Mouse (Mus musculus) embryonic facial prominence, embryonic 10.5 days (tissue): Measurements from ENCODE around the gene Vps18. TPM values are rescaled to one million over a fixed set of nuclear protein-coding genes. Genes with fewer than 3 reads are reported as not detected.

Source experiments
- DNase-seq: peaks from one replicate; pipeline ENCODE4 v3.0.0-alpha.2; 2017; ENCODE audit warnings: low spot score
- H3K27ac ChIP-seq: fragments of 300-500 bp; sonication (generic); replicated peaks from 2 replicates; pipeline ENCODE4 v1.5.1; 2016; ENCODE audit warnings: mild to moderate bottlenecking
- H3K27me3 ChIP-seq: fragments of 300-500 bp; sonication (generic); replicated peaks from 2 replicates; pipeline ENCODE4 v1.6.1; 2016; ENCODE audit warnings: low read depth, mild to moderate bottlenecking; ENCODE audit not compliant: poor library complexity, severe bottlenecking
- H3K36me3 ChIP-seq: fragments of 300-500 bp; sonication (generic); replicated peaks from 2 replicates; pipeline ENCODE4 v1.6.1; 2016; ENCODE audit warnings: mild to moderate bottlenecking, moderate library complexity
- H3K4me1 ChIP-seq: fragments of 300-500 bp; sonication (generic); 2 replicates; pipeline ENCODE4 v1.6.1; 2016
- H3K4me3 ChIP-seq: fragments of 300-500 bp; sonication (generic); 2 replicates; pipeline ENCODE4 v1.5.1; 2016; ENCODE audit warnings: mild to moderate bottlenecking, moderate library complexity
- H3K9me3 ChIP-seq: fragments of 300-500 bp; sonication (generic); 2 replicates; pipeline ENCODE4 v1.6.1; 2016; ENCODE audit warnings: mild to moderate bottlenecking
- WGBS: fragments of 180-500 bp; shearing (Covaris S2); methylation state at CpG from one replicate; pipeline ENCODE4 v1.1.7; 2016; 5-methylcytosine and 5-hydroxymethylcytosine counted together
- polyA plus RNA-seq: library from polyadenylated mRNA; unstranded; fragments of >200 nt; fragmentation: Nextera tagmentation; extraction: Ambion mirVana; gene quantifications from 2 replicates; pipeline ENCODE4 v1.2.1, GENCODE M21; 2016

Vps18 gene
- polyA plus RNA-seq, 1 experiment from 2014 or later: 23.1 TPM

DNA sequence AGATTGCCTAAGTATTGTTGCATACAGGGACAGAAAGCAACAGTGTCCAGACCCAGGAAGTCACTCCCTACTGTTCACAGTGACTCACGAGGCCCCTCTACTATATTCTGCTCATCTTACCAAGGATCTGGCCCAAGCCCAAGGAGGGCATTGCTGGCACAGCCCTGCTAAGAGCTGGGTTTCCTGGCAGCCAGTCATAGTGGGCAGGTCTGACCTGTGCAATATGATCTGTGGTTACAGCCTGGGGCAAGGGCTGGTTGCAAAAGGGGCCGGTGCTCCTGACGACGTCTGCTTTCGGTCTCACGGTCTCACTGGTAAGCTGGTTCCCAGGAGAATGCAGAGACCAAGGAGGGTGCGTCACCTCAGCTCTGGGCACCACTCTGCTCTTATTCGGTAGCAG is 25.6 kb upstream of the Vps18 start:
- no peaks in the 10 kb centered on the region for H3K36me3 ChIP-seq
- no peaks in the 10 kb centered on the region for H3K9me3 ChIP-seq
- no peaks in the 10 kb centered on the region for H3K27me3 ChIP-seq
- DNase-seq: peak; percentile 33
- no peak overlapping the region for H3K27ac ChIP-seq
- 31% methylated on average over 8 of the region's 8 CpGs for WGBS
- peaks cover 10% of the 10 kb centered on the region for H3K4me1 ChIP-seq
- H3K4me3 ChIP-seq: no peak overlapping the region

DNA sequence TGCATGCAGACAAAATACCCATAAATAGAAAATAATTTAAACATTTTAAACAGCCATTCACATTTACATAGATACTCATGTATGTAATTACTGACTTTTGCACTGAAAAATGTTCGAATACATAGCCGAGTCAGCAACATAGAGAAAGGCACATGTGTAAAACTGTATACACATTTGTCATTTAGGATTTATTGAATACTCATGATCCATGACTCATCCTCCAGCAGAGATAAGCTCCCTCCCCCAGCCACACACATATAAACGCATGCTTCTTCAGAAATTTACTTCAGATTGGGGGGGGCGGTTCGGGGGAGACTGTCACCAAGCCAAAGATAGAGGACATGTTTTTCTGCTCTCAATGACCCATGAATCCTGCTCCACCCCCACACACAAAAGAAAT is 24.7 kb upstream of the Vps18 start:
- no peak overlapping the region for H3K4me3 ChIP-seq
- peaks cover 7% of the 10 kb centered on the region for H3K27me3 ChIP-seq
- no peaks in the 10 kb centered on the region for H3K36me3 ChIP-seq
- DNase-seq: no peak
- H3K4me1 ChIP-seq: peaks cover 10% of the 10 kb centered on the region
- H3K9me3 ChIP-seq: no peaks in the 10 kb centered on the region
- H3K27ac ChIP-seq: no peak overlapping the region
- WGBS: 85% methylated on average over 5 of the region's 5 CpGs

DNA sequence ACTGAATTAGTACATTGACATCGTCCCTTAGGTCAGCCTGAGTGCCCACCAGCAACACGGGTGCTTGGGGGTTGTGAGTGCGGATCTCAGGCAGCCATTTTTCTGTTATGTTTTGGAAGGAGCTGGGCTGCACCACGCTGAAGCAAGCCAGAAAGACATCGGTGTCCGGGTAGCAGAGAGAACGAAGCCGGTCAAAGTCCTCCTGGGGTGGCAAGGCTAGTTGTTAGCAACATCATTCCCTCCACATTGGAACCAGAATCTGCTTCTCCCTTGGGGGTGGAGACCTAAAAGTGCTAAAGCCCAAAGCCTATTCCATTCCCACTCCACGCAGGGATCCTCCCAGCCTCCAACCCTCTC is 18.3 kb upstream of the Vps18 start:
- WGBS: 46% methylated on average over 9 of the region's 9 CpGs

DNA sequence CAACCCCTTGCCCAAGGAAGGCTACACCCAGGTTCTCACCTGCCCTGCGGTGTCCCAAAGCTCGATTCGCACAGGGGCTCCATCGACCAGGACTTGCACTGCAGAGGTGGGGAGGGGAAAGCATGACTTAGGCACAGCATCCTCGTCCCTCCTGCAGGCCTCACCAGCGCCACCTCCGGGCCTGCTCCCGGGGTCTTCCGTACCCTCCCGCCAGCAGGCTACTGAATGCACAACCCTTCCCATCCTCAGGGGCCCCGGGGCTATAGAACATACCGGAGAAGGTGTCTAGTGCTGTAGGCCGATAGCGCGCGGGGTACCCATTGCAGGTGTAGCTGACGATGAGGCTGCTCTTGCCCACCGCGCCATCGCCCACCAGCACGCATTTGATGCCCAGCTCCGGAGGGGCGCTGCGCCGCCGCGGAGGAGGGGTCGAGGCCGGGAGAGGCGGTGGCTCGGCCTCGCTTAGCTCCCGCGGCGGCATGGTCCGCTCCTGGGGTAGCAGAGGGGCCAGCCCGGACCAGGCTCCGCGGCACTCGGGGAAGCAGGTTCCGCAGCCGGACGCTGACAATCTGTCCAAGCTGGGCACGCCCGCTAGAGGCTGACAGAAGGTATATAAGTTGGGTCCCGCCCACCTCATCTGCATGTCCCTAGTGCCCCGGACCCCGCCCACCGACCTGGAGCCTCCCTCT is 17.8 kb upstream of the Vps18 start, which contains the start of gene Rhov:
Rhov (minus strand) TSS at position 630 of the 689 bp plus-strand sequence.
- peaks cover 29% of the 10 kb centered on the region for H3K27me3 ChIP-seq
- peaks cover 10% of the 10 kb centered on the region for H3K4me1 ChIP-seq
- peak; percentile 79 for DNase-seq
- H3K27ac ChIP-seq: peak within 1 kb of the TSS; percentile 41; the same call in 1 of the 2 replicates
- H3K4me3 ChIP-seq: peak within 1 kb of the TSS; percentile 69
- no peaks in the 10 kb centered on the region for H3K9me3 ChIP-seq
- H3K36me3 ChIP-seq: no peaks in the 10 kb centered on the region
- 1% methylated on average over 49 of the region's 49 CpGs for WGBS

More for the DNA sequence above, 18.3 kb upstream of the Vps18 start:
- Histone ChIP-seq H3K4me1 (peaks cover 10% of the 10 kb centered on the region), H3K9me3 (no peaks in the 10 kb centered on the region), H3K27me3 (peaks cover 29% of the 10 kb centered on the region), H3K36me3 (no peaks in the 10 kb centered on the region), H3K27ac (no peak overlapping the region), H3K4me3 (peak overlapping the region; percentile 69)
- DNase-seq: no peak

- Histone ChIP-seq H3K27ac (no peak overlapping the region), H3K27me3 (peaks cover 19% of the 10 kb centered on the region), H3K9me3 (no peaks in the 10 kb centered on the region), H3K4me1 (peaks cover 10% of the 10 kb centered on the region), H3K36me3 (no peaks in the 10 kb centered on the region), H3K4me3 (no peak overlapping the region)
- WGBS: 86% methylated on average over 1 of the region's 1 CpGs
- DNase-seq: no peak
Observed at GRCm38 (mm10) chr2:119274126-119274525, 14.4 kb upstream of the Vps18 start.

GRCm38 (mm10) chr2:119276926-119277325 is 11.6 kb upstream of the Vps18 start:
- 83% methylated on average over 7 of the region's 7 CpGs for WGBS
- Histone ChIP-seq H3K36me3 (no peaks in the 10 kb centered on the region), H3K4me1 (no peaks in the 10 kb centered on the region), H3K27ac (no peak overlapping the region), H3K9me3 (no peaks in the 10 kb centered on the region), H3K4me3 (no peak overlapping the region), H3K27me3 (no peaks in the 10 kb centered on the region)
- DNase-seq: no peak

- WGBS: 88% methylated on average over 23 of the region's 23 CpGs
- no peak for DNase-seq
Observed at GRCm38 (mm10) chr2:119277810-119278209, 10.7 kb upstream of the Vps18 start.

GRCm38 (mm10) chr2:119281899-119282565 is 6.5 kb upstream of the Vps18 start:
- DNase-seq: no peak
- WGBS: 86% methylated on average over 7 of the region's 7 CpGs
- no peak overlapping the region for H3K27ac ChIP-seq

More at GRCm38 (mm10) chr2:119277810-119278209, 10.7 kb upstream of the Vps18 start:
- Histone ChIP-seq H3K27me3 (no peaks in the 10 kb centered on the region), H3K4me1 (no peaks in the 10 kb centered on the region), H3K4me3 (no peak overlapping the region), H3K36me3 (no peaks in the 10 kb centered on the region), H3K27ac (no peak overlapping the region), H3K9me3 (no peaks in the 10 kb centered on the region)

DNA sequence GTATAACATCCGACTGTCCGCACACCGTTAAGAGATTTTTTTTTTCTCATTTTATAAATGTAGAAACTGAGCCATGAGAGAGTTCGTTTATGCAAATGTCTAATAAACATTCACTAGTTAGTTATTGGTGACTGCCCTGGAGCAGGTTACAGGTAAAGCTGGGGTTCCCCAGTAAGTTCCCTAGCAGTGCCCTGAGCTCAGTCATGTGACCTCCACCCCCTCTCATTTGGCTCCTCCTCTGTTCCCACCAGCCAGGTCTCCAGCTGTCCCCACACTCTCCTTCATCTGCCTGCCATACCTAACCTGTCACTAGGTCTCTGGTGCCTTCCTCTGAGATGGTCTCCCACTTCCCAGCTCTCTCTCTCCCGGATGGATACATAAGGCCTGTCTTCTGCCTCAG is 1.2 kb upstream of the Vps18 start:
- no peak overlapping the region for H3K27ac ChIP-seq
- H3K36me3 ChIP-seq: peaks cover 24% of the 10 kb centered on the region
- WGBS: 90% methylated on average over 5 of the region's 5 CpGs
- H3K4me1 ChIP-seq: peaks cover 19% of the 10 kb centered on the region
- H3K4me3 ChIP-seq: no peak overlapping the region
- DNase-seq: no peak
- peaks cover 7% of the 10 kb centered on the region; the same call in 1 of the 2 replicates for H3K27me3 ChIP-seq
- H3K9me3 ChIP-seq: no peaks in the 10 kb centered on the region

More at GRCm38 (mm10) chr2:119281899-119282565, 6.5 kb upstream of the Vps18 start:
- no peaks in the 10 kb centered on the region for H3K4me1 ChIP-seq
- H3K9me3 ChIP-seq: no peaks in the 10 kb centered on the region
- H3K4me3 ChIP-seq: no peak overlapping the region
- H3K36me3 ChIP-seq: no peaks in the 10 kb centered on the region
- no peaks in the 10 kb centered on the region for H3K27me3 ChIP-seq

DNA sequence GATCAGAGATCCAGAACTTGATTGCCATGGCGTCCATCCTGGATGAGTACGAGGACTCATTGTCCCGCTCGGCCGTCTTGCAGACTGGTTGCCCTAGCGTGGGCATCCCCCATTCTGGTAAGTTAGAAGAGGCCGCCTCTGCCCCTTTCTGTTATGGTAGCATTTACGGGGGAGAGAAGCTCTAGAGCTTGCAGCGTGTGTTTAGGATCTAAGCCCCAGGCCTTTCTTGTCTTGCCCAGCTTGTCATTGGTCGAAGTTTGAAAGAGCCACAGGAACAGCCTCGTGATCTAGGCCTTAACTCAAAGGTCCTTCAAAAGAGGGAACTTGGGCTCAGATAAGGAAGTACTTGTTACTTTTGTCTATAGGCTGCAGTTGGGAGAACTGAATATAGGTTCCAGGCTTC is 475 bp downstream of the Vps18 start:
- Histone ChIP-seq H3K4me3 (peak overlapping the region; percentile 70), H3K36me3 (peaks cover 41% of the 10 kb centered on the region), H3K9me3 (no peaks in the 10 kb centered on the region), H3K27ac (peak overlapping the region; percentile 68), H3K27me3 (peaks cover 7% of the 10 kb centered on the region; the same call in 1 of the 2 replicates), H3K4me1 (peaks cover 19% of the 10 kb centered on the region)
- WGBS: 4% methylated on average over 11 of the region's 11 CpGs
- no peak for DNase-seq

DNA sequence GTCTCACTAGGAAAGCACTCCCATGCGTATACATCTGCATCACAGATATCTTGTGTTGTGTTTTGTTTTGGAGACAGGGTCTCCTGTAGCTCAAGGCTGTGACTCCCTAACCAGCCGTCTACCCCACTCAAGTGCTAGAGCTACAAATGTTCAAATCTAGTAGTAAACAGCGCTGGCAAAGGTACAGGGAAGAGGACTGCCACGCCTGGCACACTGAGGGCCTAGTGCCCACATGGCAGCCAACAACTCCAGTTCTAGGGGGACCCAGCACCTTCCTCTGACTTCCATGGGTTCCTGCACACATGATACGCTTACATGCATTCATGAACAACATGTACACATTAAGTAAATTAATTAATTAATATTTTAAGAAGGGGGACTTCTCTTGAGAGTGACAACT is 3.7 kb downstream of the Vps18 start:
- H3K4me1 ChIP-seq: peaks cover 19% of the 10 kb centered on the region
- H3K27me3 ChIP-seq: peaks cover 7% of the 10 kb centered on the region; the same call in 1 of the 2 replicates
- DNase-seq: no peak
- H3K36me3 ChIP-seq: peaks cover 68% of the 10 kb centered on the region
- H3K4me3 ChIP-seq: no peak overlapping the region
- H3K27ac ChIP-seq: no peak overlapping the region
- 91% methylated on average over 5 of the region's 5 CpGs for WGBS
- H3K9me3 ChIP-seq: no peaks in the 10 kb centered on the region

- Histone ChIP-seq H3K27me3 (peaks cover 2% of the 10 kb centered on the region; the same call in 1 of the 2 replicates), H3K4me3 (no peak overlapping the region), H3K9me3 (no peaks in the 10 kb centered on the region), H3K4me1 (peaks cover 18% of the 10 kb centered on the region), H3K36me3 (peaks cover 74% of the 10 kb centered on the region), H3K27ac (no peak overlapping the region)
- WGBS: 92% methylated on average over 17 of the region's 17 CpGs
- DNase-seq: no peak
Observed at GRCm38 (mm10) chr2:119292852-119293251, 4.3 kb downstream of the Vps18 start.

DNA sequence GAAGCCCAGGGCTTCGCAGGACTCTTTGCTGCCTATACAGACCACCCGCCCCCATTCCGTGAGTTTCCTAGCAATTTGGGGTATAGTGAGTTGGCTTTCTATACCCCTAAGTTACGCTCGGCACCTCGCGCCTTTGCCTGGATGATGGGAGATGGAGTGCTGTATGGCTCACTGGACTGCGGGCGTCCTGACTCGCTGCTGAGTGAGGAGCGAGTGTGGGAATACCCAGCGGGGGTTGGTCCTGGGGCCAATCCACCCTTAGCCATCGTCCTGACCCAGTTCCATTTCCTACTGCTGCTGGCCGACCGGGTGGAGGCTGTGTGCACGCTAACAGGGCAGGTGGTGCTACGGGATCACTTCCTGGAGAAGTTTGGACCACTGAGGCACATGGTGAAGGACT is 4.8 kb downstream of the Vps18 start:
- no peak for DNase-seq
- Histone ChIP-seq H3K27me3 (no peaks in the 10 kb centered on the region), H3K36me3 (peaks cover 78% of the 10 kb centered on the region), H3K4me1 (peaks cover 13% of the 10 kb centered on the region), H3K9me3 (no peaks in the 10 kb centered on the region), H3K27ac (no peak overlapping the region), H3K4me3 (no peak overlapping the region)
- WGBS: 94% methylated on average over 17 of the region's 17 CpGs
